Mouse (Mus musculus) kidney, postnatal 10 days (tissue): ENCODE measurements at regions not wholly inside any gene's neighbourhood (a gene's known extent, or its start where the extent isn't known, plus 50 kb on each side); places are given as distances from the start of the nearest gene placed in this dataset.

Source experiments
- DNase-seq: peaks from one replicate; pipeline ENCODE4 v3.0.0; 2021; ENCODE audit warnings: mixed read lengths

DNA sequence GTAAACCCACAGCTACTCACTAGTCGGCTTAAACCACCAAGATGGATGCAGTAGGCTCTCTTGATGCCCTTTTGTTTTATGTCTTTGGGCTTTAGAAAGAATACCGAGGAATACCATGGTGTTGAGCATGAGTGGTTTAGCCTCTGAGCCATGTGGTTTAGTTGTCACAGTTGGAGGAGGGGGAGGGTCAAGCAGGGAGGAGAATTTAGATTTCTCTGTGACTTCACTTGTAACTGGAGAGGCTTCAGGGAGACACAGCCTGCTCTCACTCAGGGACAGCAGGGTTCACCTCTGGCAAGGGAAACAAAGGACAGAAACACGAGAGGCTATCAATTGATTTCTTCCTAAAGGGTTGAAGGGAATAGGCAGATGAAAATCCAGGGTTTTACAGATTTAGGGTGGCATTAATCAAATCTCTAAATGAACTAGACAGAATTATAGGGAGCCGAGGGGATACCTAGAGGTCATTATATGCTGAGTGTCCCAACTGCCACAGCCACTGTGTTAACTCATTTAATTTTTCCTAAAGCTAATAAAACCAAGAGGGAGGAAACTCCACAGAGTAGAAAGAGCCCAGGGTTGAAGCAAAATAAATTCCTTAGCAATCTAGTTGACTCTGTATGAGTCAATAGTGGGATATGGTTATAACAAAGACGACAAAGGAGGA is 2113.7 kb upstream of the 5930422O12Rik start:
- DNase-seq, result no peak

DNA sequence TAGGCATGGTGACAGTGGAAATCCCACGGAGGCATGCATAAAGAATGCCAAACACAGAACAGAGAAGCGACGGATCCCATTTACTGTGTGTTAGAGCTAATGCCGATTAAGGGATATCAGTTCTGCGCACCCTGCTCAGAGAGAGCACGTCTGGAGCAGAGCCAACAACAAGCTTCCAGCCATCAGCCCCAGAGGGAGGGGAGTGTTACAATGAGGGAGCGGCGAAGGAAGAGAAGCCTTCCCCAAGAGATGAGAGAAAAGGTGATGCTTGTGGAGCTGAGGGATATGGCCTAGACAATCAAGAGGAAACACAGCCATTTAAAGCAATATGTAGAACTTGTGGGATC is 2113.2 kb upstream of the 5930422O12Rik start:
- DNase-seq, result peak; percentile 21

DNA sequence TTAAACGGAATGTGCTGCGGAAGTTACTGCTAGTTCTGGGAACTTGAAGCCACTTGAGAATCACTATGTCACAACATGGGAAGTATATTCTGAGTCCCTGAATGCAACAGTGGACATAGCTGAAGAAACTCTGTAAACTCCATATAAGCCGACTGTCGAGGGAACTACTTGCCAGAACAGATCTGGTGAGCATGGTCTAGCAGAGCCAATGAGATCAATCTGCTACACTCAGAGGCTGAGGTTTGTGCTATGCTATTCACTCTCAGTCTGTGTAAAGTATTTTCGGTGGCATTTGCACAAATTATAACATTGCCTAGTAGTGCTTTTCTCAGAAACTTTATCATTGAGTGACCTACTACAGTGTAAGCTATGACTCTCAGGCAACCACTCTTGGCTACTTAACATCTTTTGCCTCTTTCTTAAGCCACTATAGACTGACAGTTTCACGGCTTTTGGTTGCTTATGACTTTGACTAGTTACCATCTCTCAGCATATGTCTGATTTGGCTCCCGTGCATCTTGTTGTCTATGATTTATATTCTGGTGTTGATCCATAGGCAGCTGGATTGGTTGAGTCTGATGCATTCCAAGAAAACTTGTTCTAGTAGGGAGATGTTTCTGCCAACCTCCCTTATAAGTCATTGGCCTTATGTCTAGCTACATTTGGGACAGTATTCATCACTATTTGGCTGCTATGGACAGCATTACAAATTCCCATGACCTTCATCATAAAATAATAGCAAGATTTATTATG is 2094.8 kb upstream of the 5930422O12Rik start:
- no peak for DNase-seq

DNA sequence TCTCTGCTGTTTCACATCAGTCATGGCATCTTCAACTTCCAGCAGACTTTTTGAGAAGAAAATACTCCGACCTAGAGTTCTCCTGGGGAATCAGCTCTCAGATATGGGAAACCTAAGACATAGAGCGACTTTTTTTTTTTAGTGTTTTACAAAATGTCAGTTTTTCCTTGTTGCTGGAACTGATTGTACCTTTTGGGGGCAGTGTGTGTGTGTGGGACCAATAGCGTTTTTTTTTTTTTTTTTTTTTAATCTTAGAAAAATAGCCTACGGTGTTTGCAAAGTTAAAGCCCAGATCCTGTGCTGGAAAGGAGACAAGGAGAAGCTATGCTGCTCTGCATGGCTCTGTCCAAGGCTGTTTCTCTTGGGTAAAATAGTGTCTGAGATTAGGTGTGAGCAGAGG is 2080.0 kb upstream of the 5930422O12Rik start:
- no peak for DNase-seq

DNA sequence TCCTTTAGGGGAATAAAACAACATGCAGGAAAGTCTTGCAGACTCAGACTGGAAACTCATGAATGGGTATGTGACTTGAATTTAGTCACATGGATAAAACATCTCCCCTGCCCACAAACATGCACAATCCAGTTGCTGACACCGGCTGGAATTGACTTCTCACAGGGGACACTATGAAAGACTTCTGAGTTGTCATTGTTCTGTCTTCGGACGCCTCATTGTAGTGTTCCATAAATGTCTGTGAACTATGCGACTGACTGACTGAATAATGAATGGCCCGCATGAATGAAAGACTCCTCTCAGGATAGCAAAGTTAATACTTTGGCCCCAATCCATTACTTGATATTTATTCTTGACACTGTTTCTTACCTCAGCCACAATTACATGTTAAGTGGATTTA is 2058.9 kb upstream of the 5930422O12Rik start:
- DNase-seq, result no peak

DNA sequence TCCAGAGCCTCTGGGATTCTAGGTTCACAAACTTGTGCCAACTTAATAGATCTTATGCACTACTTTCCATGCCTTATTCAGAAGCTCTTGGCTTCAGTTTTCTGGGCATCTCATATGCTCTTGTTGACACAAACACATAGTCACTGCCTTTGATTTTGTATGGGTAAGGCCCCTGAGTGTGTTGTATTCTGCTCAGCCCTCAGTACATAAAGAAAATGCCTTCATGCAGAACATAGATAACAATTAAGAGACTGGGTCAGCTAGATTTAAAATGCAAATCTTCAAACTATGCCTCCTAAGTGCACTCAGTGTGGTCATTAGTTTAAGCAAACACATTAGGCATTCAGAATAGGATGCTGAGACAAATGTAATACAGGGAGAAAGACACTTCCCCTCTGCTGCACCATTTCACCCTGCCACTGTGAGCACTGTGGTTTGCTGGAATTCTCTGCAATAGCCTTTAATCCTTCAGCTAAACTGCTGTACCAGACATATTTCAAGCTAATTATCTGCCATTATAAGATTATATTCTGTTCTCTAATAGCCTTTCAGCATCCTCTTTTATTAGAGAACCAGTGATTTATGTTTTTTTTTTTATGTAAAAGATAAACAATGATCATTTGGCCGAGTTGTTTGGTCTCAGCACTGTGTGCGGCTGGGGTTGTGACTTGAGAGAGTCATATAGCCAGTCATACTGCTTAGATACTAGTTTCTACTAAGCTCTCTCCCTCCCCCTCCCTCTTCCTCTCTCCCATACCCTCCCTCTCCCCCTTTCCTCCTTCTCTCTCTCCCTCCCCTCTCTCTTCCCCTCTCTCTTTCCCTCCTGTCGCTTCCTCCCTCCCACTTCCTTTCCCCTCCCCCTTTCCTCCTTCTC is 2058.1 kb upstream of the 5930422O12Rik start:
- no peak for DNase-seq

DNA sequence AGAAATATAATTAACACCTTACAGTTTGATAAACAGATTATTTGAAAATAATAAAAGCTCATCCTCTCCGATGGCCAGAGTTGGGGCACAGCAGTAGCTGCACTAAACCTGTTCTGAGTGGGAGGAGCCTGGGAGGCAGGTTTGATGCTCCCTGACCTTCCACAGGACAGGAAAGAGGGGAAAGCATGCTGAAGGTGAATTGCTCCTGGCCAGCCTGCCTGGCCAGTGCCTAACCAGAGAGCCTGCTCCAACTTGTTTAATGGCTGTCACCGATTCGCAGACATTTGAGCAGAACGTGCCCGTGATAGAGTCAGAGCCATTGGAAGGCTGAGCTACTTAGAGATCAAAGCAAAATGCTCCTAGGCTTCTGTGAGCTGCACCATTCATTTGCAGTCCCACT is 2056.9 kb upstream of the 5930422O12Rik start:
- DNase-seq, result no peak

DNA sequence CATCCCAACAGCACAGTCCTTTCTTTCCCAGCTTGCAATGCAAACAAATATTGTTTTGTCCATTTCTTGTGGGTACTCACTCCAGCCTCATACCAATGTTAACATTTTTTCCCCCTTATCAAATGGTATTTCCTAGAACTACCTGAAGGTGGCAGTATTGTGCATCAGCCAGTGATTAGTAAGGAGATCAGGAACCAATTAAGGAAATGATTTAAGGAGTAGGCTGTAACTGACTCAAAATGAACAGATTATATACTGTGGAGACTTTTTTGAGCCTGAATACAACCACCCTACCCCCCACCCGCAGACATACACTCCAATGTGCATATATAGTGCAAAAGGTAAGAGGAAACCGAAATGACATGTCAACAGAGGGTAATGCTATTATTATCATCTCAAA is 2056.1 kb upstream of the 5930422O12Rik start:
- no peak for DNase-seq

DNA sequence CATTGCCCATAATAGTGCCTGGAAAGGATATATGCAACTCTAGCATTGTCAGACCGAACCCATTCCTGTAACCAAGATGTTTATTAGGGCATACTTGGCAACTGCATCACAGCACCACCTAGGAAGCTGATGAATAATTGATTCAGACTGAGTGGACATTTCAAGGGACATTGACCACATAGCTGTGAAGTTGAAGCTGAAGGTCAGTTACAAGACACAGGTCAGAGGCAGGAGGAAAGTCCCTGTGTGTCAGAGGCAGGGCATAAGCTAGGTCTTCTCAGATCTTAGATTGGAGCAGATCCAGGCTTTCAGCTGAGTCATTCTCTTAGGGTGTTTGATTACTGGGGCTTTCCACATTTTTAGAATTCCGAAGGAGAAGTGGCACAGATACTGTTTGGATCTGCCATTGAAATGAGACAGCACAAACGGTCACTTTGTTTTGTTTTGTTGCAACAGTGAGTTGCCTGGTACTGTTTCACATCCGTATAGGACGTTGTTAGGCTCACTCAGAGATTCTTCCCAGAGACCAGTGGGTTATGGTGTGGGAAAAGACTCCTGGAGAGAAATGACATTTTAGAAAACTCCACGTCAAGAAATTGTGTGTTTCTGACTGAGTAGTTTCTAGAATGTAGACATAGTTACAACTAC is 2055.2 kb upstream of the 5930422O12Rik start:
- no peak for DNase-seq

DNA sequence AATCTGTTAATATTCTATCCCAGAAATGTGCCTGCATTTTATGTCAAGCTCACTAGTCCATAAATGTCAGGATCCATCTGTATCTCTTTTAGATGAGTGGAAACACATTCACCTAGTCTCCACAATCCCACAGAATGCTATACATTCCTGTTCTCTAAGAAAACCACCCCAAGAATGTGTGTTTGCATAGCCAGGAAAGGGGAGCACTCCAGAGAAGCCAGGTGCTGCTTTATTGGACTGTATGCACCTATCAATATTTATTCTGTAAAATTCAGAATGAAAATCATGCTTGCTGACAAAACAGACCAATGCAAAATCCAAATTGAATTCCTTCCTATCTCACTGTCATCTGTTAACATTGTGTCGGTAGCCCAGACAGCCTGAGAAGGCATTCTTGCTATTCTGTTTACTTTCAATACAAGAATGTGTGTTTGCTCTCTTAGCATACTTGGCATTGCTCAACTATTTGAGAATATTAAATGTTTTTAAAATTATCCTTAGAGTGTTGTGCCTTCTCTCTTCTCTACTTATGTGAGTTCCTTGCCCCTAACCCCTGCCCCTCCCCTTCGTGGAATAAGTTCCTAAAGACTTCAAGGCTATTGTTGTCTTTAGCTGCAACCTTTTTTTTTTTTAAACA is 2050.7 kb upstream of the 5930422O12Rik start:
- DNase-seq, result no peak

DNA sequence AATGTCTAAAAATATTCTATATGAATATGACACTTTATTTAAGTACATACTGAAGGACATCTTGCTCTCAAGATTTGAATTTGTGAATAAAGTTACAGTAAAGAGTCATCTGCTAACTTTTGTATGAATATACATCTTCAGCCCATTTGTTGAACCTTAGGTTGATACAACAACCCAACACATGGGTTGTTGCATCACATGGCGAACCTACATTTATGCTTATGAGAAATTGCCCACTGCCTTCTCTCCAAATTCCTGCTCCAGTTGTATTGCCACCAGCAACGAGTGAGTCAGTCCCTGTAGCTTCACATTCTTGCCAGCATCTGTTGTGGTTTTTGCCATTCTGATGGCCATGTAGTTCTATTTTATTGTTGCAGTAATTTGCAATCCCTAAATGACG is 2023.7 kb upstream of the 5930422O12Rik start:
- DNase-seq, result no peak

DNA sequence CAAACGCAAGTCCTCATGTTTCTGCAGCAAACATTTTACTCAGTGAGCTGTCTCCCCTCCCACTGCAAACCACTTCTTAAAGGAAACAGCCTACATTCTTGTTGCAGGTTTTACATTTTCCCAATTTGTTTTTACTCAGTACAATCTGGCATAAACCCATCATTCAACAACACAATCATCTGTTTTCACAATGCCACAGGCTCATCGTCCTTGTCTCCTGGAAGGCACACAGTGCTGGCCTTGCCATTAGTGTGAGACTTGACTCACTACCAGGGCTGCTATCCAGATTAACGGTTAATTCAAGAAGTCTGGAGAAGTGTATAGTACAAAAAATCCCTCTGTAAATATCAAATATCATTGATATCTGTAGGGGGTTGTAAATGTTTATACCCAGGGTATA is 2006.3 kb upstream of the 5930422O12Rik start:
- DNase-seq, result no peak

DNA sequence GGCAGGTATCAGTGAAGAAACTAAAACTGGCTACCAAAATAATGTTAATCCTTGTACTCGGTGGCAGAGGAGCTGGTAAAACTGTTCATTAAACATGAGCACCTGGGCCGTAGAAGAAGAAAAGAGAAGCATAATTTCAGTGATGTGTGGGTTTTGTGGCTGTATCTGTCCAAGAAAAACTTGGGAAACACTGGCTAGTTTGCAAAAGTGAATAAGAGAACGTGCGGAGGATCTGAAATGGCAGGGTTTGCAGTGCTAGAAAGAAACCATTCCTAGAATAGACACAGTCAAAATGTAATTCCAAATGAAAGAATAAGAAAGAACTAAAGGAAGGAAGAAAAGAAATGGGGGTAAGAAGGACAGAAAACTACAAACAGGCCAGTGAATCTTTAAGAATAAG is 2000.8 kb upstream of the 5930422O12Rik start:
- DNase-seq, result no peak

DNA sequence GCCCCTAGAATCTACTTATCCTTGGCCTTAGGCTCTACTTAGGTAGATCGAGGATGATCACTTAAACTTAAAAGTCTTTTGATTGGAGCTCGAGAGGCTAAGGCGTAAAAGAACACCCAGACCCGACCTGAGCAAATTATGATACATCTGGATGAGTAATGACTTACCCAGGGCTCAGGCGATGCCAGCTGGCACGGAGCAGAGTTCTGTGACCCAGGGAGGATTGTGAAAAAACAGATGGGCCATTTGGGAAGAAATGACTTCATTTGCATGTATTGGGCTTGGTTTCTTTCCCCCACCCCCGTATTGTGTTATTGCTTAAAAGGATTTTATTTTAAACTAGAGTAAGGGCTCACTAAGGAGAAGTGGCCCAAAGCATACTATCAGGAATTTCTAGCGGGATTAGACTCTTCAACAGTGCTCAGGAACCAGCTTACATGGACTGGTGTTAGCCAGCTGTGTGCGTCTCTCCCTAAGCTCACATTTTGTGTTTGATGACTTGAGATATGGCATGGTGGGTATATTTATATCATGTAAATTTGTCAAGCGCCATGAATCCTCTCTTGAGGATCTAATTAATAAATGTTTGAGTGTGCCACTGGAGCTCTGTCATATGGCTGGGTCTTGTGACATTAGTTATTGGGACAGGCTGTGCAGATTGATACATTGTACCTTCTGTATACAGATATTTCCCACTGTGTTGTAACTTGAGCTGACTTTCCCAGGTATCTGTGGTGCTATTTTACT is 1991.9 kb upstream of the 5930422O12Rik start:
- DNase-seq, result no peak

DNA sequence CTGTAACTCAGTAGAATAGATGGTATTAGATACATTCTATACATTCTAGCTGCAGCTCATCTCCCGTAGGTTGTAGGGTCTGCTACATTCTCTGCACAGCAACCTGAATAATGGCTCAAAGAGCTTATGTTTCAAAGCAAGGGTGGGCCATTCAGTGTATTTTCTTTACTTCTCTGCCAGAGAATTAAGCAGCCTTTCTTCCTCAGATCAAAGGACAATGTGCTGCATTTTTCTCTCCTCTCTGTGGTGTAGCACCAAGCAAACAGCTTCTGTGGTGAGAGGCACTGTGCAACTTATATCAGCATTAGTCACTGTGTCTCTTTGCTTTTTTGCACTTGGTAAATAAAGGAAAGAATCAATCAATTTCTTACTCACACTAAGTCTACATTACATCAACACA is 1983.7 kb upstream of the 5930422O12Rik start:
- DNase-seq, result no peak

DNA sequence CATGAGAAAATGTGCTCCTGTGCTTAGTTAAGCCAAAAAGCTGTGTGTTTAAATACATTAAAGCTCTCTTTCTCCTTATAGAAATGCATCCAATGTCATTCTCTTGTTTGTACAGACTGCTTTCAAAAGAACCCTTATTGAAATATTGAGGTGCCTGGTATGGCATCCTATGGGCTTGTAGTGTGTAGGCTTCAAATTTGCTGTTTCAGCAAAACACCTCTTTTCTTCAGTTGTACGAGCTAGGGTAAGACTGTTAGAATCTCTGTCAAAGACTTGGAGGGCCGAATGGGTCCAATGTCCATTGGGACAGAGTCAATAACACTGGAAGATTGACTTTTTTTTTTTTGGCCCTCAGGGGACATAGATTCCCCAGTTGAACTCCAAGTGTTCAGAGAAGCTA is 1980.5 kb upstream of the 5930422O12Rik start:
- no peak for DNase-seq

DNA sequence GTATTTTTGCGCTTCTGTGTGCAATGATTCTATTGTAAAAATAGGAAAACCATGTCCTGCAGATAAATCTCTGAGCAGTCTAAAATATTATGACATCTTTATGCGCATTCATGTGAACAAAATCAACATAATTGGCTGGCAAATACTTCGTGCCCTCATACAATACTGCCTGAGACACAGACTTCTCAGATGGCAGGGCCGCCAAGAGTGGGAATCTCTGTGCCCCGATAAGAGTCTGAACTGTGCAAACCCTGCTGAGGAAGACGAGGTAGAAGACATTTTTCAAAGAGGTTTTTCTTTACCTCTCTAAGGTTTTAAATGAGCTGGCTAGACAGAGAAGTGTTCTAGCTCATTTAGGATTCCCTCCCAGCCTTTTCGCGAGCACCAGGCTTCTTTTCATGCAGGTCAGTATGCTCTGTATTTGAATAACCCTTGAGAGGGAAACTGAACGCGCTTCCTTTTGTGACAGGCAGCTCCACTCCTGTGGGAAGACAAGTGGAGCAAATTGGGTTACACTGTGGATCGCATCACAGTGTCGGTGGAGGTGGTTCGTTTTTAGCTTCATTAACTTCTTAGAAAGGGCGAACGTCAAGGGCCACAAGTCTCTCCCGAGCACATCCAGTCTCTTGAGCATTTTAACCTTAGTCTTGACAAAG is 1973.6 kb upstream of the 5930422O12Rik start:
- DNase-seq, result no peak

DNA sequence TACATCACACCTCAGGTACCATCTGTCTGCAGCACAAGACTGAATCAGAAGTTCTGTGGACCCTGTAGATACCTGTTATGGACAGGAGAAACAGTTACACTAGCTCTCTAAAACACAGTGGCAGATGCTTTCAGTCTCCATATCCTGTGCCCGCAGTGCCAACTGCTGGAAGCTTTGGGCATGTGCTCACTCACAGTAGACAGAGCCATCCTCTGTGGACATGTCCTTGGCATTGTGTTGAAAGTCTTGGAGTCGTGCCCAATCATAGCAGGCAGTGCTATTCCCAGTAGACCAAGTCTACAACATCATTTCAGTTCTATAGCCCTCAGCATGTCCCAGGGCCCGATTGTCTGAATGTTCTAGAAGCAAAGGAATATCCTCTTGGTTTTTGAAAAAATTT is 1968.2 kb upstream of the 5930422O12Rik start:
- DNase-seq, result peak; percentile 7
